Mouse (Mus musculus) hindbrain, embryonic 14.5 days (tissue): ENCODE data around the gene Bid. TPM values are rescaled to one million over a fixed set of nuclear protein-coding genes. Genes with fewer than 3 reads are reported as not detected.
A peak's percentile ranks its signal among the peaks of the same experiment; 100 is the strongest.
"Not testable (repeated sequence)": the region's sequence is repeated elsewhere in the genome, so short reads cannot be mapped to it uniquely, and the experiment has no call there.

Experiments
- ATAC-seq: fragments of 200-750 bp; cut with Nextera tagmentation; 2 replicates; pipeline ENCODE4 v1.8.0; 2017; ENCODE audit warnings: moderate number of reproducible peaks, mild to moderate bottlenecking, moderate TSS enrichment, moderate library complexity; ENCODE audit not compliant: low FRiP score
- DNase-seq: peaks from one replicate; pipeline ENCODE4 v3.0.0-alpha.2; 2015; ENCODE audit warnings: low spot score
- H3K27ac ChIP-seq: fragments of 300-500 bp; sonication (generic); 2 replicates; pipeline ENCODE4 v1.5.1; 2014; ENCODE audit warnings: mild to moderate bottlenecking, moderate library complexity
- H3K27me3 ChIP-seq: fragments of 300-500 bp; sonication (generic); 2 replicates; pipeline ENCODE4 v1.6.1; 2014; ENCODE audit warnings: mild to moderate bottlenecking, low read length, mixed read lengths; ENCODE audit not compliant: control insufficient read depth, insufficient read depth
- H3K36me3 ChIP-seq: fragments of 300-500 bp; sonication (generic); replicated peaks from 2 replicates; pipeline ENCODE4 v1.6.1; 2014; ENCODE audit not compliant: control insufficient read depth, insufficient read depth
- H3K4me1 ChIP-seq: fragments of 300-500 bp; sonication (generic); replicated peaks from 2 replicates; pipeline ENCODE4 v1.6.1; 2014; ENCODE audit warnings: antibody characterized with exemption, low read length, mixed read lengths; ENCODE audit not compliant: control insufficient read depth, insufficient read depth
- H3K4me2 ChIP-seq: fragments of 300-500 bp; sonication (generic); replicated peaks from 2 replicates; pipeline ENCODE4 v1.6.1; 2014; ENCODE audit warnings: mild to moderate bottlenecking, moderate library complexity
- H3K4me3 ChIP-seq: fragments of 300-500 bp; sonication (generic); replicated peaks from 2 replicates; pipeline ENCODE4 v1.5.1; 2014; ENCODE audit warnings: mild to moderate bottlenecking, low read length
- H3K9ac ChIP-seq: fragments of 300-500 bp; sonication (generic); 2 replicates; pipeline ENCODE4 v1.6.1; 2014
- H3K9me3 ChIP-seq: fragments of 300-500 bp; sonication (generic); 2 replicates; pipeline ENCODE4 v1.6.1; 2016; ENCODE audit warnings: low read length; ENCODE audit not compliant: control insufficient read depth
- WGBS: fragments of 180-500 bp; shearing (Covaris S2); extraction: QIAGEN DNeasy Blood & Tissue Kit; methylation state at CpG from one replicate; pipeline ENCODE4 v1.1.7; 2014; 5-methylcytosine and 5-hydroxymethylcytosine counted together
- polyA plus RNA-seq: library from polyadenylated mRNA; unstranded; fragments of >200 nt; fragmentation: Nextera tagmentation; extraction: Ambion mirVana; gene quantifications from 2 replicates; pipeline ENCODE4 v1.2.1, GENCODE M21; 2014

The Bid gene
- polyA plus RNA-seq, 1 experiment from 2014 or later = 40.2 TPM

DNA sequence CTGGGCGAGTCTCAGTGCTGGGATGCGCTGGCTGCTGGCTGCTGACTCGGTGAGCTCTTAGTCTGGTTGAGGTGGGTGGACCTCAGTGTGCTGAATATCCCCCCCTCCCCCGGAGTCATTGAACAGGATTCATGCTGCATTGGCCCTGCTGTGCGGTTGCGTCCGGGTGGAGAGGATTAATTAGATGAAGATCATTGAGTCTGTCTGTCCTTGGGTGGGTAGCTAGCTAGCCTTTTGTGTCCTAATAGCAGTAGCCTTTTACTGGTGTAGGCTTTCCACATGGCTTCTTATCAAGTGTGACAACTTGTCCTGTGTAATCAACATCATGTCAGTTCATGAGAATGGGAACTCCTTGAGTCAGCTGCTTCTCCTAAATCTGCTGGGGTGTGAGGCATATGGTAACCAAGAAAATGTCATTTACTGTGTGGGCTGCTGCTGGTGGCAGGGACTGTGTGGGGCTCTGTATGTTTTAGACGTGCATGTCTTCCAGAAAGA is 58.4 kb downstream of the Bid start:
- no peak overlapping the region for H3K9ac ChIP-seq
- peaks cover 21% of the 10 kb centered on the region; the same call in 1 of the 2 replicates for H3K36me3 ChIP-seq
- no peaks in the 10 kb centered on the region for H3K9me3 ChIP-seq
- H3K27me3 ChIP-seq = no peaks in the 10 kb centered on the region
- ATAC-seq (peak; percentile 66; the same call in 1 of the 2 replicates), DNase-seq (no peak)
- H3K4me3 ChIP-seq = no peak overlapping the region
- no peaks in the 10 kb centered on the region for H3K4me1 ChIP-seq
- 36% methylated on average over 8 of the region's 8 CpGs for WGBS
- H3K4me2 ChIP-seq = no peak overlapping the region
- peak overlapping the region; percentile 32 for H3K27ac ChIP-seq

DNA sequence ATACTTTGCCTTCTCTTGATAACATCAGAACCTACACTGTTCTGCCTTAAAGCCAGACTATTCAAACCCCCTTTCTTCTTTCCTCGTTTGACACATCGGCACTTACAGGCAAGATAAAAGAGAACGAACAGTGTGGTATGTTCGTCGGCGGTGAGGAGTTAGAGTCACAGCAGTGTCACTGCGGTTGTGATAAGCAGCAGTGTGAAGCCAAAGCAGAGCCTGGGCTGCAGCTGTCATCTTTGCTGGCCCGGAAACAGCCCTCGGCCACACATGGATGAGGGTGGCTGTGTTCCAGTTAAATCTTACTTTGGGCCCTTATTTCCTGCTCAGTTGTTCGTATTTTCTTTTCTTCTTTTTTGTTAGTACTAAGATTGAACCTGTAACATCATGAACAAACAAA is 62.2 kb downstream of the Bid start:
- no peak overlapping the region for H3K4me2 ChIP-seq
- H3K4me1 ChIP-seq = no peaks in the 10 kb centered on the region
- H3K9ac ChIP-seq = no peak overlapping the region
- H3K36me3 ChIP-seq = peaks cover 41% of the 10 kb centered on the region
- DNase-seq (no peak), ATAC-seq (no peak)
- WGBS = 85% methylated on average over 10 of the region's 10 CpGs
- no peaks in the 10 kb centered on the region for H3K27me3 ChIP-seq
- no peak overlapping the region for H3K4me3 ChIP-seq
- no peak overlapping the region for H3K27ac ChIP-seq
- no peaks in the 10 kb centered on the region for H3K9me3 ChIP-seq

DNA sequence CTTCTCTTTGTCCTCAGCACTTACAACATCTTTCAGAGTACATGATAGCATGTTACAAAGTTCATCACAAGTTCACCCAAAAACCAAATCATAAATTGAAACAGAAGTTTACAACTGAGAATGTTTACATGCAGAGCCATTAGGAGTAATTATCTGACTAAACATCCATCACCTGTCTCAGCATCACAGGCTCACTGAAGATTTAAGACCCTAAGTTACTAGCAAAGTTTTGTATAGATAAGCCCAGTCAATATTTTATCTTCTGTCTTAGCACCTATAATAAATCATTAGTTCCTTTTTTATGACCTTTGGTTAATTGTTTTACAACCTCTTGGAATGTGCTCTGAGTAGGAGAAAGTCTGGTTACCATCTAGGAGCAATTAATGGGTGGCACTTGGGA is 65.9 kb downstream of the Bid start:
- not testable (repeated sequence) for H3K27ac ChIP-seq, H3K9ac ChIP-seq, DNase-seq, H3K9me3 ChIP-seq, H3K27me3 ChIP-seq, H3K4me2 ChIP-seq, H3K4me1 ChIP-seq, ATAC-seq, H3K4me3 ChIP-seq
- H3K36me3 ChIP-seq = peaks cover 50% of the 10 kb centered on the region

Other genes starting within 250 kb of the Bid start
- gene Slc25a18, start 143.3 kb downstream of the Bid start, polyA plus RNA-seq = 17.8 and 22.1 TPM in 2 replicates
- gene Atp6v1e1, start 94.1 kb downstream of the Bid start, polyA plus RNA-seq = 297 and 309 TPM in 2 replicates
- 28.2 and 28.7 TPM in 2 replicates for gene Bcl2l13, start 80.6 kb downstream of the Bid start, polyA plus RNA-seq
- gene Mical3, start 214.1 kb upstream of the Bid start, polyA plus RNA-seq = 44.6 and 49.4 TPM in 2 replicates